Mouse (Mus musculus) frontal cortex, adult (tissue): ENCODE measurements around the gene Rrp36.

Experiments used
- ATAC-seq: cut with Nextera tagmentation; 2 replicates; pipeline ENCODE4 v1.9.2; 2017; ENCODE audit warnings: mild to moderate bottlenecking, moderate library complexity, mixed read lengths; ENCODE audit not compliant: low TSS enrichment

Gene Rrp36

GRCm38 (mm10) chr17:46685913-46686312, 11.8 kb upstream of the Rrp36 start:
- ATAC-seq, result no peak

GRCm38 (mm10) chr17:46682654-46683389, 8.7 kb upstream of the Rrp36 start:
- no peak for ATAC-seq

DNA sequence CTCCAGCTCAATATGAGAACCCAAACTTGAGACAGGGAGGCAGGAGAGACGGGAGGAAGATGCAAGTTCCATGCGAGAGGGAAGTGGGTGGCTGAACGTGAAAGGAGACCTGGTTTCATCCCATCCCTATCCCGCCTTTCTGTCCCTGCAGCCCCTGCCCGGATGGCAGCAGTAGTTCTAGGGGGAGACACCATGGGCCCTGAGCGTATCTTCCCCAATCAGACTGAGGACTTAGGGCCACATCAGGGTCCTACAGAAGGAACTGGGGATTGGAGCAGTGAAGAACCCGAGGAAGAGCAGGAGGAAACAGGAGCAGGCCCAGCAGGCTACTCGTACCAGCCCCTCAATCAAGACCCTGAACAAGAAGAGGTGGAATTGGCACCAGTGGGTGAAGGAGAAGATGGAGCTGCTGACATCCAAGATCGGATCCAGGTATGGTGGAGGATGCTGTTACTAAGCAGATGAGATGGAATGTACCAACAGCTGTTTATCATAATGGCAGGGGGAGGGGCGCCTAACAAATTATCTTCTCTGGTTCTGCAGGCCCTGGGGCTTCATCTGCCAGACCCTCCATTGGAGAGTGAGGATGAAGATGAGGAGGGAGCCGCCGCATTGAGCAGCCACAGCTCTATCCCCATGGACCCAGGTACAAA, 7.4 kb upstream of the Rrp36 start:
- ATAC-seq, result no peak; the same call in 1 of the 2 replicates

DNA sequence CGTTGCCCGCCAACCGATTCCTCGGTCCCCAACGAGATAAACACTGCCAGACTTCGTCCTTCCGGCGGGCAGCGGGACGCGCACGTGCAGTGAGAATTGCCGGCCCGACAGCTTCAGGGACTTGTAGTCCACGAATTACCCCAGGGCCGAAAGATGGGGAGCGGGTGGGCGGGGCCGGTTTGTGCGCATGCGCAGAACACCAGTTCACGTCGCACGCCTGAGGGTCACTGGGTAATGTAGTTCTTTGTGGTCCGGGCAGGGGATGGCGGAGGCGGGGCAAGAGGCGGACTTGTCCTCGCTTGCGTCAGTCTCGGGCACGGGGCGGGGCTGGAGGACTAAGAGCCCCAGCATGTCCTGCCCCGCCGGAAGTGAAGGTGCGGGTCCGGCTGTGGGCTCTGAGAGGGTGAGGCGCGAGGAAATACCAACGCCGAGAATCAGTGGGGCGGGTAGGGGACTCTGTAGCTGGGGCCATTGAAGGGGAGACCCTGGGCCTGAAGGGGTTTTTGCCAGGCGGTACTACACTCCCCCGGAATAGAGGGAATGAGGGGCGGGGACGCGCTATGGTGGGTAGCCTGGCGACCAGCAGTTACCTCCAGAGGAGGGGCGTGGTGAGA, 6.7 kb upstream of the Rrp36 start, which contains the start of gene Klhdc3:
Gene Klhdc3 (minus strand): TSS at position 155 of the 614 bp plus-strand sequence.
- peak; percentile 91 for ATAC-seq

- ATAC-seq, result peak; percentile 3
Measured at GRCm38 (mm10) chr17:46679843-46680759, 5.9 kb upstream of the Rrp36 start.

DNA sequence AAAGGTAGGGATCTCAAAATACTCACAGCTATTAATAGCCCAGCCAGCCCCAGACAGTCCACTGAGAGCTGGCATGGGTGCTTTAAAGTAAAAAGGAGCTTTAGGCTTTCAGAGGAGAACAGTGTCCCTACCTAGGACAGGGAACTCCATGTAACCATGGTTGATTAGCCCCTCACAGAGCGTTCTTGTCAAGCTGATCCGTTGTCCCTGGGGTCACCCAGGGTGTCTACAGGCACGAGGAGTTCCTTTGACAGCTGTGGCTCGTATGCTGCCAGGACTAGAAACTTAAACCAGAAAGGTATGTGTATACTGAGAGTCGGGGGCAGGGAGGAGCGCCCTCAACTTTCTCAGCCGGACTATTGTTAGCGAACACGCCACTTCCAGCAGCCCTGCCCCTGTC, 4.8 kb upstream of the Rrp36 start:
- no peak for ATAC-seq

GRCm38 (mm10) chr17:46678416-46678815, 4.3 kb upstream of the Rrp36 start, which contains the start of gene Mea1:
Mea1 (plus strand) TSS chr17:46678793.
- no peak for ATAC-seq

GRCm38 (mm10) chr17:46674530-46675283, 555 bp upstream of the Rrp36 start:
- ATAC-seq, result peak; percentile 22; the same call in 1 of the 2 replicates

DNA sequence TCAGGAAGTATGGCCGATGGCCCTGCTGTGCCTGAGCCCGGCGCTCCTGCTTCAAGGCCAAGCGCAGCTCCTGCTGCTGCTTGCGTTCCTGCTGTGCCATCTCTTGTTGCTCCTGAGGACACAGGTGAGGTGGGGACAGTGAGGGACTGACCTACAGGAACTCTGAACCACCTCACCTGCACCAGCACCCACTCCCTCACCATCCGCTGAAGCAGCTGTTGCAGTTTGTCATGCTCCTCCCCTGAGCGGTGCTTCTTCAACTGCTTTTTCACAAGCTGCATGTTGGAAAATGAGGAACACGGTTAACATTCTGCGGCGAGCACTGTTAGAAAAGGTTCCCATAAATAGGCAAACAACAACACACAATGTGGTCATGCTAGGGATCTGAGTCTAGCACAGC, 4.2 kb downstream of the Rrp36 start:
- ATAC-seq, result no peak

- ATAC-seq, result no peak
Measured at GRCm38 (mm10) chr17:46667712-46668111, 6.4 kb downstream of the Rrp36 start.

DNA sequence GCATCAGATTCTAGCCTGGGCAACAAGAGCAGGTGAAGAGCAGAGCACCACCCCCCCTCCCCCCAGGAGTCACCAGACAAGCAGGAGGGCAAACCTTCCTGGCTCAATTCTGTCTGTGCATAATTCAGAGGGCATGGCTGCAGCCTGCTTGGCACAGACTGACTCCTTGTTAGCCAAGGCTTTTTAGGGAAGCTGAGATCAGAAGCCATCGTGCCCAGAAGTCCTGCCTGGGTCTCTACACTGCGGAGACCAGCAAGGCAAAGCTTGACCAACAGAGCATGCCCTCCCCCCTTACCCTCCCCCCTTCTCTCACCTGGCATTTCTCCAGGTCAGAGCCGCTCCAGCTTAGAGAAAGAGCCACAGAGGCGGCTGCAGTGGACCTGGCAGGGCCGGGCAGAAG, 11.4 kb downstream of the Rrp36 start:
- no peak for ATAC-seq

DNA sequence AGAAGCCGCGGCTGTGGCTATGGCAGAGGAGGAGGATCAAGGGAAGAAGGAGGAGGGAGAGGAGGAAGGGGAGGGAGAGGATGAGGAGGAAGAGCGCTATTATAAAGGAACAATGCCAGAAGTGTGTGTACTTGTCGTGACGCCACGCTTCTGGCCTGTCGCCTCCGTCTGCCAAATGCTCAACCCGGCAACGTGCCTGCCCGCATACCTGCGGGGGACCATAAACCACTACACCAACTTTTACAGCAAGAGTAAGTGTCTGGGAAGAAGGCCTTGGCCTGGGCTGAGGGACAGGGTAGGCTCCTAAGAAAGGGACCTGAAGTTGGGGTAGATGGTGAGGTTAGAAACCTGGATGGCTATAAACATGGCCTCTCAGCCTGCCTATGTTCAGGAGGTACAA, 12.2 kb downstream of the Rrp36 start:
- ATAC-seq, result no peak

DNA sequence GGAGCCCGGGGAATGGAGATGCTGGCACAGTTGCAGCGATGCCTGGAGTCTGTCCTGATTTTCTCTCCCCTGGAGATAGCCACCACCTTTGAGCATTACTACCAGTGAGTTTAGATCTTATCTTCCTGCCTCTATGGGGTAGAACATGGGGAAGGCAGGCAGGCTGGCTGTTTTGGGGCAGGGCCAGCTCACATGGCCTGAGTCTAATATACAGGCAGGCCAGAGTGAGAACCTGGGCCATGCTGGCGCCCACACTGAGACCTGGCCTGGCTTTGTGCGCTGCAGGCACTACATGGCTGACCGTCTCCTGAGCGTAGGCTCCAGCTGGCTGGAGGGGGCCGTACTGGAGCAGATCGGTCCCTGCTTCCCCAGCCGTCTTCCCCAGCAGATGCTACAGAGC, 12.8 kb downstream of the Rrp36 start:
- ATAC-seq, result no peak

- ATAC-seq, result no peak
Measured at GRCm38 (mm10) chr17:46656054-46656453, 18.1 kb downstream of the Rrp36 start.

DNA sequence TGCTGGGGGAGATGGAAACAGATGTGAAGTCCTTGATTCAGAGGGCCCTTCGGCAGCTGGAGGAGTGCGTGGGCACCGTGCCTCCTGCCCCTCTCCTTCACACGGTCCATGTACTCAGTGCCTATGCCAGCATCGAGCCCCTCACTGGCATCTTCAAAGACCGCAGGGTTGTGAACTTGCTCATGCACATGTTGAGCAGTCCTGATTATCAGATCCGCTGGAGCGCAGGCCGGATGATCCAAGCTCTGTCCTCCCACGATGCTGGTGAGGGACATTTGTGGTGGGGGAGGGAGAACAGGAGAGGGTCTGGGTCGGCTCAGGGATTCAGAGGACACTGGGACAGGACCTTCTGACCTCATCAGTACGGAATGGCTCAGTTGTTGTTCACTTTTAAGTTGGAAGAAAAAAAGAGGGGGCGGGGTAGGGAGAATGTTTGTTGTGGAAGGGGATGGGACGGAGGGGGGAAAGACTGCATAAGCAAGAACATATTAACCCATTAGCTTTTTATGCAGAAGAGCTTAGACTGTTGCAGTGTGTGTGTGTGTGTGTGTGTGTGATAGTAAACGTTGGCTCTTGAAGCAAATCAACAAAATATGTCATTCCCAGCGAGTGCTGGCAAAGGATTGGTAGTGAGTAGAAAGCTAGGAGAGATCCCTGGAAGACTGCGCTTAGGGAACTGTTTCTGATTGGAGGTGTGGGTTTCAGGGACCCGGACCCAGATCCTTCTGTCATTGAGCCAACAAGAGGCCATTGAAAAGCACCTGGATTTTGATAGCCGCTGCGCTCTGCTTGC, 22.2 kb downstream of the Rrp36 start:
- no peak for ATAC-seq

DNA sequence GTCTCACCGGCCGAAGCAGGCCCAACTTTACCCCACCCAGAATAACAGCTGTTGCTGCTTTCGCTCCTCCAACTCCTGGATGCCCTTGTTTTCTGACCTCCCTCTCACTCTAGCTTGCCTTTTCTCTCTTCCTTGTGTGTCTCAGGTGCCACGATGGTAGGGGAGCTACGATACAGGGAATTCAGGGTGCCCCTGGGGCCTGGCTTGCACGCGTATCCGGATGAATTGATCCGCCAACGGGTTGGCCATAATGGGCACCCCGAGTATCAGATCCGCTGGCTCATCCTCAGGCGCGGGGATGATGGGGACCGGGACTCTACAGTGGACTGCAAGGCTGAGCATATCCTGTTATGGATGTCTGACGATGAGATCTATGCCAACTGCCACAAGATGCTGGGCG, 22.9 kb downstream of the Rrp36 start:
- ATAC-seq, result no peak

DNA sequence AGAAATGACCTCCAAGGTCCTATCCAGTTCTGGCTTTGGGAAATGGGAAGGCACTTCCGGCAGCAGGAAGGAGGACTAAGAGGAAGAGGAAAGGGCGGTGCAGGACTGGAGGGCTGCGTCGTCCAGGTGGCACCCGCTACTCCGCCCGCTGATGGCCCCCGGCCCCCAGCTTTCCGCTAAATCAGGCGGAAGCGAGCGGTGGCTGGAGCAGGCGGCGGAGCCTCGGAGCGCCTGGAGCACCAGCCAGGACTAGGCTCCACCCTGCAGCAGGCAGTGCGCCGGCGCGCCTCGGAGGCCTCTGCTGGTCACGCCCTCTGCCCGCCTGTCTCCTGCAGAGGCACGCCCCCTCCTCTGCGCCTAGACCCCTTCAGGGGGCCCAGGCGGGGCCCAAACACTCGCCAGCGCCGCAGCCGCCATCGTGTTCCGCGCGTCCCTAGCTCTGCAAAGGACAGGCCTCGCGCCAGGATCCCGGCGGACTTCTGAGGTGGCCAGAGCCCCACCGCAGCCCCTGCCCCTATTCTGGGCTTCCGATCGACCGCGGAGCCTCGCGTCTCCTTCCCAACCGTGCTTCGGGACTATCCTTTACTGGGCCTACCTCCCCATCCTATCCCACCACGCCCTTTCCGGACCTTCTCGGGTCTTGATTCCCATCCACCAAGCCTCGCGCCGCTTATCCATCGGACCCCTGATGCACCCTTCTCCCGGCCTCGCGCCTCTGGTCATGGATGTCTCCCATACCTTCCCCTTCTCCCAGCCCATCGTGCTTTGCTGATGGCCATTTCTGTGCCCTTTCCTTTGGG, 23.7 kb downstream of the Rrp36 start, which contains the start of gene Cul7:
Gene Cul7 (plus strand): TSS at position 106 of the 800 bp plus-strand sequence.
- ATAC-seq, result peak; percentile 81

GRCm38 (mm10) chr17:46649811-46650210, 24.3 kb downstream of the Rrp36 start:
- ATAC-seq, result no peak

DNA sequence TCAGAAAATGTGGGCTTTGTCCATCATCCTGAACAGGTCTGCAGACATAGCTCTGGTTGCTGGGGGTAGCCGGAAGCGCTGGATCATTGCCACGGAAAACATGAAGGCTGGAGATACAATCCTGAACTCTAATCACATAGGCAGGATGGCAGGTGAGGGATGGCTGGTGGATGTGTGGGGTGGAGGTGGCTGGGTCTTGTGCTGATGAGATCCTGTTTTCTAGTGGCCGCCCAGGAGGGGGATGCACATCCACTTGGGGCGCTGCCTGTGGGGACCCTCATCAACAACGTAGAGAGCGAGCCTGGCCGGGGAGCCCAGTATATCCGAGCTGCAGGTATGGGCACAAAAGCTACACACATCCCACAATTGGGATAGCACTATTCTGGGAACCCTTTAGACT, 25.7 kb downstream of the Rrp36 start:
- no peak for ATAC-seq
